8 mouse cellular contexts compared by ENCODE assay signal in the genomic region with DNA sequence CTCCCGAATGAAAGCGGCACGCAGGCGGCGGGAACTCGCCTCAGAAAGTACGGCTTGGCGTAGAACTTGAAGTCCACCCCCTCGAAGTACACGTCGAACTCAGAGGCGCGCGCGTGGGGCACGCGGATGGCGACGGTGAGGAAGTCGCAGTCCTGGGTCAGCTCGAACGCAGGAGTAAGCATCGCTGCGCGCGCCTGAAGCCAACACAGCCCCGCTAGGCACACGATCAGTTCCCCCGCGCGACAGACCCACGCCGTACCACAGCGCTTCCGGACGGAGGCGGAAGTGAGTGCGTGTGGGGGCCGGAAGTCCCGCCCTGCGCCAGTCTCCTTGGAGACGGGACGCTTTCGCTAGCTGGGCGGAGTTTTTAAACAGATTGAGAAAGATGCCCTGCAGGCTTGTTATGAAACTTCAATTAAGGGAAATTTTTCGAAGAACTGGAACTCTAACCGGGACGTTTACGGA. TPM values are rescaled to one million over a fixed set of nuclear protein-coding genes. Genes with fewer than 3 reads are reported as not detected.
DNase-seq lines count a peak whose midpoint lies in the region; ATAC-seq lines count a peak whose summit lies in the region.

A gene (minus strand): TSS at position 278 of the 465 bp plus-strand sequence.

- H3K27ac ChIP-seq in hindbrain, embryonic 16.5 days (ENCODE audit: low read depth, low read length) = no peak within 1 kb of the TSS; the same call in 1 of the 2 replicates
- H3K27ac ChIP-seq in macrophage = peak within 1 kb of the TSS; percentile 28; the same call in 1 of the 2 replicates

- DNase-seq in WW6 (ENCODE audit: low read depth, low spot score) = peak; percentile 57
- peak; percentile 69 to 83 for DNase-seq in cerebellum, postnatal 4 days (ENCODE audit: low spot score in 2 of 2)
- DNase-seq in gastrocnemius, adult 18-20 months (ENCODE audit: low spot score) = peak; percentile 88
- DNase-seq in left cerebral cortex, adult 18-20 months (ENCODE audit: low spot score in 2 of 2) = peak; percentile 88 to 90
- peak; percentile 92 for DNase-seq in right cerebral cortex, adult 18-20 months
- DNase-seq in urinary bladder, postnatal 10 days (ENCODE audit: low spot score) = peak; percentile 46

- peak; percentile 96 for ATAC-seq in hindbrain, embryonic 16.5 days

- peak within 1 kb of the TSS; percentile 97 for H3K4me2 ChIP-seq in hindbrain, embryonic 16.5 days (ENCODE audit: low read length)

- H3K79me2 ChIP-seq in macrophage (ENCODE audit: inconsistent target) = no peaks in the 10 kb centered on the region

- no peaks in the 10 kb centered on the region for H3K36me3 ChIP-seq in hindbrain, embryonic 16.5 days (ENCODE audit: control insufficient read depth, insufficient read depth, low read length)
- no peaks in the 10 kb centered on the region for H3K36me3 ChIP-seq in macrophage (ENCODE audit: inconsistent target)

- H3K9ac ChIP-seq in hindbrain, embryonic 16.5 days (ENCODE audit: low read depth, low read length) = peak within 1 kb of the TSS; percentile 75

- peak within 1 kb of the TSS; percentile 90 for H3K4me3 ChIP-seq in hindbrain, embryonic 16.5 days (ENCODE audit: low read length)
- H3K4me3 ChIP-seq in macrophage (ENCODE audit: inconsistent target) = peak within 1 kb of the TSS; percentile 57

- WGBS in hindbrain, embryonic 16.5 days = under 1% methylated on average over 49 of the region's 49 CpGs
- WGBS in macrophage (ENCODE audit: missing documents) = 0% methylated on average over 49 of the region's 49 CpGs

- no peaks in the 10 kb centered on the region for H3K27me3 ChIP-seq in hindbrain, embryonic 16.5 days (replicated peaks; ENCODE audit: control insufficient read depth, insufficient read depth, low read length)

- H3K4me1 ChIP-seq in hindbrain, embryonic 16.5 days (ENCODE audit: control insufficient read depth, insufficient read depth, low read depth, low read length) = peaks cover 9% of the 10 kb centered on the region

- H3K9me3 ChIP-seq in hindbrain, embryonic 16.5 days (ENCODE audit: control insufficient read depth, low read length) = no peaks in the 10 kb centered on the region

RNA-seq across cellular contexts. Expression of the gene that starts here (rescaled TPM):
- total RNA-seq in gastrocnemius, adult 18-20 months (2021) = 1 to 10 TPM; 1.5 to 2.3 TPM
- 8.9 and 10.1 TPM in 2 replicates for polyA plus RNA-seq in hindbrain, embryonic 16.5 days (2015; fragmentation: Nextera tagmentation; extraction: Ambion mirVana)
- total RNA-seq in left cerebral cortex, adult 18-20 months (2021) = 1 to 10 TPM; 5.7 to 5.8 TPM
- 10 to 100 TPM in 14 of 26 experiments, 1 to 10 TPM in 12; 4.7 to 15.4 (median 10.1) TPM for total RNA-seq in macrophage (2018; cell fraction: chromatin; rRNA removed)
- total RNA-seq in macrophage (2018; cell fraction: cytosol; rRNA removed) = 1 to 10 TPM; 1.9 to 4.3 (median 3.1) TPM
- total RNA-seq in macrophage (2018; cell fraction: nucleus; rRNA removed) = 10 to 100 TPM in 3 of 26 experiments, 1 to 10 TPM in 23; 2.3 to 13.8 (median 5.5) TPM
- polyA plus RNA-seq in macrophage (2018) = 3.5 to 6.2 TPM (median 3.8 TPM) in 3 replicates
